Mouse (Mus musculus): ENCODE measurements around the gene Cecr2.

DNA sequence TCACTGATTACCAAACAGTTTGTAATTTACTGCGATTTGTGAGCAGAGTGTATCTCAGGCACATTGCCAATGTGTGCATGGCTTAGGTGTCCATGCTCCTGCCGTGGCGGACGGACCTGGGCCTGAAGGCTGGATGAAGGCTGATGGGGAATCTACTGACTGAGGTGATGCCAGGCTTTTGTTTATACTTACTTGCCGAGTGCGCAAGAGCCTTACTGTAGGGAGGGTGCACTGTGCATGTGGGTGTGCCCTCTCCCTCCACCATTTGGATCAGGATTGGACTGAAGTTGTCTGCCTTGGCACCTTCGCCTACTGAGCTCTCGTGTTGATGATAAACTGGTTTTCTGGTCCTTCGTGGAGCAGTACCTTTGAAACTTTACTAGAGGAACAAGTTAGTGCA lies 111.4 kb downstream of the Cecr2 start:
- no peak for TF ChIP-seq CTCF (IDR thresholded peaks at IDR 0.05; ENCODE audit: control insufficient read depth, insufficient read depth, low read length)
- TF ChIP-seq POLR2A (IDR thresholded peaks at IDR 0.05; ENCODE audit: borderline replicate concordance, control insufficient read depth, low read depth, low read length) = no peak
